Mouse (Mus musculus): ENCODE data around the gene Vgll4. TPM values are rescaled to one million over a fixed set of nuclear protein-coding genes. Genes with fewer than 3 reads are reported as not detected.
"Not testable (repeated sequence)": the region's sequence is repeated elsewhere in the genome, so short reads cannot be mapped to it uniquely, and the experiment has no call there.

Vgll4 gene
- polyA plus RNA-seq, 1 experiment from 2014 or later = 14.7 TPM

DNA sequence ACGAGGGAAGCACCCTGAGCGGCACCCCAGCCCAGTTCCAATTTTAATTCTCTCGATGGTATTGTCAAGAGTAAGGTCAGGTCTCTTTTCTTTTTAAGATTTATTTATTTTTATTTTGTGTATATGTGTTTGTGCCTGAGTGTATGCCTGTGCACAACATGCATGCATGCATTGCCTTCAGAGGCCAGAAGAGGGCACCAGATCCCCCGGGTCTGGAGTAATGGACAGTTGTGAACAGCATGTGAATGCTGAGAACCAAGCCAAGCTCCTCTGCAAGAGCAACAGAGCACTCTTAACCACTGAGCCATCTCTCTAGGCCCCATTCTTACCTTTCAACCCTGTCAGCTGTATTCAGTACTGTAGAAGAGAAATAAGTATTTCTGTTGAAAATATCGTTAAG lies 42.4 kb downstream of the Vgll4 start:
- no peak overlapping the region for H3K4me2 ChIP-seq (ENCODE audit: low read depth, low read length)
- no peak overlapping the region for H3K27ac ChIP-seq (ENCODE audit: low read depth)
- H3K4me3 ChIP-seq (ENCODE audit: low read depth, low read length) = no peak overlapping the region
- H3K36me3 ChIP-seq (replicated peaks; ENCODE audit: insufficient read depth, low read length) = no peaks in the 10 kb centered on the region
- H3K9me3 ChIP-seq (ENCODE audit: low read length) = no peaks in the 10 kb centered on the region
- peak; percentile 49 for DNase-seq
- peaks cover 3% of the 10 kb centered on the region; the same call in 1 of the 2 replicates for H3K4me1 ChIP-seq (ENCODE audit: insufficient read depth)
- H3K27me3 ChIP-seq (ENCODE audit: insufficient read depth, low read length) = no peaks in the 10 kb centered on the region
- ATAC-seq = no peak
- TF ChIP-seq CTCF (IDR thresholded peaks at IDR 0.05; ENCODE audit: low read depth) (peak; percentile 53), EP300 (IDR thresholded peaks at IDR 0.05; ENCODE audit: low read depth) (no peak)
- H3K9ac ChIP-seq (replicated peaks) = no peak overlapping the region
- WGBS (ENCODE audit: insufficient replicate concordance) = 81% methylated on average over 5 of the region's 5 CpGs

DNA sequence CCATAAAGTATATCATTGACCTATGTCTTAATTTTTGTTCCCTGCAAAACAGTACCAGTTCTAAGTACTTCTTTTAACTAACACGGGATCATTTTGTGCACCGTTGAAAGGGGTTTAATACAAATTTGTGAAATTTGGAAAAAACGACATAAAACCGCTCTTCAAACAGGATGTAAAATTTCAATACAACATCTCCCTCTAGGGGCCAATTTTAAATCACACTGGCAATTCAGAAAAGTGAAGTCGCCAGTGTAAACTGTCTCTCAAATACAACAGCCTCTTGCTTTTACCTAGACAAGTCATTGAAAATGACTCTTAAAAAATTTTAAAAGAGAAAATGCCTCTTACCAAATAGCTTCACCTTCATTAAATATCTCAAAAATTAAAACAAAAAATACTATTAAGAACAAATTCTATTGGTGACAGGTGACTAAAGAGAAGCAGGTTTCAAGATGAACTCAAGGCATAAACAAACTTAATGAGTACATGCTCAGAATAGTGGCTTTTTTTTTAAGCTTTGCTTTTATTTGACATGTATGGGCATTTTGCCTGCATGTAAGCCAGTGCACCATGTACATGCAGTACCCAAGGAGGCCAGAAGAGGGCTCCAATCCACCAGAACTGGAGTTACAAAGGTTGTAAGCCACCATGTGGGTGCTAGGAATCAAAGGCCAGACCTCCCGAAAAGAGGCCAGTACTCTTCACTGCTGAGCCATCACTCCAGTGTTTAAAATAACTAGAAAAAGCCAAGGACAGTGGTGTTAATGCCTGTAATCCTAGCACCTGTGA lies 43.2 kb downstream of the Vgll4 start:
- Histone ChIP-seq H3K9ac (replicated peaks) (no peak overlapping the region), H3K4me3 (ENCODE audit: low read depth, low read length) (no peak overlapping the region), H3K27me3 (ENCODE audit: insufficient read depth, low read length) (no peaks in the 10 kb centered on the region), H3K4me2 (ENCODE audit: low read depth, low read length) (no peak overlapping the region), H3K27ac (ENCODE audit: low read depth) (no peak overlapping the region), H3K9me3 (ENCODE audit: low read length) (no peaks in the 10 kb centered on the region), H3K36me3 (replicated peaks; ENCODE audit: insufficient read depth, low read length) (no peaks in the 10 kb centered on the region), H3K4me1 (ENCODE audit: insufficient read depth) (peaks cover 7% of the 10 kb centered on the region)
- ATAC-seq (no peak), DNase-seq (peak; percentile 61)
- TF ChIP-seq CTCF (IDR thresholded peaks at IDR 0.05; ENCODE audit: low read depth) = peak; percentile 68
- TF ChIP-seq EP300 (IDR thresholded peaks at IDR 0.05; ENCODE audit: low read depth) = no peak
- whole genome bisulfite sequencing (ENCODE audit: insufficient replicate concordance) = 22% methylated on average over 6 of the region's 6 CpGs

DNA sequence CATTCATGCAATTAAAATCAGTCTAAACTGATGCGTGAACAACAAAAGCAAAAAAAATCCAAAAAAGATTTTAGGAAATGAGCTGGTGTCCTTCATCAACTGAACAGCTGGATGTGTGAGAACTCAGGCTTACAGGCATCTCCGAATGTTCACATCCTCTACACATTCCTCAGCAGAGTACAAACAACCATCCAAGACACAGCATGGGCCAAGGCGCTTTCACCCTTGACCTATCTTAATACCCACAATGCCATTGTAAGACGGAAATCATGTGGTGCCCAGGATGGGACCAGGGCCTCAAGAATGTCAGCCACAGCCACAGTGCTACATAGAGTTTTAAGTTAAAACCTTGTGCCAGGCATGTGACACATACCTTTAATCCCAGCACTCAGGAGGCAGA lies 44.6 kb downstream of the Vgll4 start:
- no peaks in the 10 kb centered on the region for H3K9me3 ChIP-seq (ENCODE audit: low read length)
- H3K36me3 ChIP-seq (replicated peaks; ENCODE audit: insufficient read depth, low read length) = no peaks in the 10 kb centered on the region
- H3K4me1 ChIP-seq (ENCODE audit: insufficient read depth) = peaks cover 4% of the 10 kb centered on the region; the same call in 1 of the 2 replicates
- DNase-seq = no peak
- no peak for TF ChIP-seq EP300 (IDR thresholded peaks at IDR 0.05; ENCODE audit: low read depth)
- TF ChIP-seq CTCF (IDR thresholded peaks at IDR 0.05; ENCODE audit: low read depth) = no peak
- WGBS (ENCODE audit: insufficient replicate concordance) = 84% methylated on average over 4 of the region's 4 CpGs
- H3K27ac ChIP-seq (ENCODE audit: low read depth) = no peak overlapping the region
- no peak for ATAC-seq
- H3K27me3 ChIP-seq (ENCODE audit: insufficient read depth, low read length) = no peaks in the 10 kb centered on the region
- no peak overlapping the region for H3K9ac ChIP-seq (replicated peaks)
- H3K4me2 ChIP-seq (ENCODE audit: low read depth, low read length) = no peak overlapping the region
- H3K4me3 ChIP-seq (ENCODE audit: low read depth, low read length) = no peak overlapping the region

DNA sequence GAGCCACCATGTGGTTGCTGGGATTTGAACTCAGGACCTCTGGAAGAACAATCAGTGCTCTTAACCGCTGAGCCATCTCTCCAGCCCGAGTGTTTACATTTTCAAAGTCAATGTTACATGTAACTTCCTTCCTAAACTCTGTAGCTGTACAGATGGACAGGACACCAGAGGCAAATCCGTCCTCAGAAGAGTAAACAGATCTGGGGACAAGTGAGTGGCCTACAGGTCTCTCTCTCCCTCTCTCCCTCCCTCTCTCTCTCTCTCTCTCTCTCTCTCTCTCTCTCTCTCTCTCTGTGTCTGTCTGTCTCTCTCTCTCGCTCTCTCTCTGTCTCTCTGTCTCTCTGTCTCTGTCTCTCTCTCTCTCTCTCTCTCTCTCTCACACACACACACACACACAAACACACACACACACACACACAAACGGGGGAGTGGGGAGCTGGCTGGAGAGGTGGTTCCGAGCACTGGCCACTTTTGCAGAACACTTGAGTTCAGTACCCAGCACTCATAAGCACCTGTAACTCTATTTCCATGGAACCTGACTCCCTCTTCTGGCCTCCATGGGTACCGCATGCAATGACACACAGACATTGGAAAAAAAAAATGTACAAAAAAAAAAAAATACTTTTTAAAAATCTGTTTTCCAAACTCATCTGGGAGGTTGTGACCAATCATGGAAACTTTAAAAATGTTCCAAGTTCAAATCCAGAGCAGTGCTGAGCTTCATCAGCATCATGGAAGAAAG lies 47.3 kb downstream of the Vgll4 start:
- H3K36me3 ChIP-seq (replicated peaks; ENCODE audit: insufficient read depth, low read length); H3K4me2 ChIP-seq (ENCODE audit: low read depth, low read length); H3K9me3 ChIP-seq (ENCODE audit: low read length); H3K27ac ChIP-seq (ENCODE audit: low read depth); H3K4me3 ChIP-seq (ENCODE audit: low read depth, low read length); H3K9ac ChIP-seq (replicated peaks); H3K27me3 ChIP-seq (ENCODE audit: insufficient read depth, low read length); ATAC-seq: not testable (repeated sequence)
- peaks cover 26% of the 10 kb centered on the region for H3K4me1 ChIP-seq (ENCODE audit: insufficient read depth)
- 51% methylated on average over 7 of the region's 7 CpGs for WGBS (ENCODE audit: insufficient replicate concordance)
- peak; percentile 73 for TF ChIP-seq CTCF (IDR thresholded peaks at IDR 0.05; ENCODE audit: low read depth)
- DNase-seq = peak; percentile 64

DNA sequence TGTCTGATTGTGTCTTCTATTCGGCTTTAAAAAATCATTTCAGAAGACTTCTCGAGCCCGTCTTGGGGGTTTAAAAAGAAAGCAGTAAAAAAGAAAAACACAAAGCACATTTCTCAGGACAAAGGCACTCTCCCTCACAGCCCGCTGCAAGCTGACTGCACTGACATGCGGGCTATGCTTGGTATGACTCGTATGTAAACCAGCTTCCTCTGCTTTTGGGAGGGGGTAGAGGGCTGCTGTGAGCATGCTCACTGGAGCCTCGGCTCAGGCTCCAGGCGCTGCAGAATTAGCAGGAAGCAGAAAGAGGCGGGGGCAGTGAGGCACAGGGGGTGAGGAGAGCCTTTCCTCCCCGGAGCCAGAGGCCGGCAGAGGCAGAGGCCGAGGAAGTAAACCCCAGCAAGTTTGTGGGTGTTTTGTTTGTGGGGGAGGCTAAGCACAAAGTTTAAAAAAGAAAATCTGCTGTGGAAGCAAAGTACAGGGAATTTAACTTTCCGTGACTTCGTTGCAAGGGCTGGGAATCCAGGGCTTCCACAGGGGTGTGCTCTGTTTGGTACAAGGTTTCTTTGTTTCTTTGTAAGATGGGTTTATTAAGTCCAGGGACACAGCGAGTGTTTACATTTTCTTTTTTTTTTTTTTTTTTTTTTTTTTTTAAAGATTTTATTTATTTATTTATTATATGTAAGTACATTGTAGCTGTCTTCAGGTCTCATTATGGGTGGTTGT lies 48.0 kb downstream of the Vgll4 start:
- peak; percentile 83 for ATAC-seq
- H3K9me3 ChIP-seq (ENCODE audit: low read length) = no peaks in the 10 kb centered on the region
- peak overlapping the region; percentile 89 for H3K27ac ChIP-seq (ENCODE audit: low read depth)
- WGBS (ENCODE audit: insufficient replicate concordance) = 6% methylated on average over 15 of the region's 15 CpGs
- H3K27me3 ChIP-seq (ENCODE audit: insufficient read depth, low read length) = no peaks in the 10 kb centered on the region
- no peak for TF ChIP-seq CTCF (IDR thresholded peaks at IDR 0.05; ENCODE audit: low read depth)
- TF ChIP-seq EP300 (IDR thresholded peaks at IDR 0.05; ENCODE audit: low read depth) = no peak
- peaks cover 31% of the 10 kb centered on the region for H3K4me1 ChIP-seq (ENCODE audit: insufficient read depth)
- H3K4me3 ChIP-seq (ENCODE audit: low read depth, low read length) = peak overlapping the region; percentile 70
- DNase-seq = peak; percentile 80
- H3K9ac ChIP-seq (replicated peaks) = peak overlapping the region; percentile 69
- H3K4me2 ChIP-seq (ENCODE audit: low read depth, low read length) = peak overlapping the region; percentile 66
- H3K36me3 ChIP-seq (replicated peaks; ENCODE audit: insufficient read depth, low read length) = no peaks in the 10 kb centered on the region
